Mouse (Mus musculus): ENCODE data around the gene Inafm2.

GRCm38 (mm10) chr2:118696451-118697308 is 48.9 kb upstream of the Inafm2 start:
- TF ChIP-seq CTCF (IDR thresholded peaks at IDR 0.05; ENCODE audit: borderline replicate concordance, extremely low read depth, insufficient read depth, insufficient read length) (no peak), POLR2A (IDR thresholded peaks at IDR 0.05; ENCODE audit: borderline replicate concordance, extremely low read depth, insufficient read depth, insufficient read length, poor library complexity, severe bottlenecking) (no peak)

All from brain, embryonic 14.5 days (tissue).